30 mouse cellular contexts compared by ENCODE assay signal in genomic region chr17:64863817-64864216, GRCm38 (mm10). TPM values are rescaled to one million over a fixed set of nuclear protein-coding genes. Genes with fewer than 3 reads are reported as not detected.
DNase-seq lines count a peak whose midpoint lies in the region; ATAC-seq and TF ChIP-seq lines count a peak whose summit lies in the region.
"Had no signal": no experiment of that assay in that cellular context is flagged by ENCODE, and none has a peak within 500 bp of the region (broad histone marks: within the 10 kb centered on the region; RNA-seq: fewer than 3 reads in every experiment).

No protein-coding gene starts in this region.

- no peak for TF ChIP-seq CTCF in MEL (IDR thresholded peaks at IDR 0.05 in 2 of 3, conservative IDR thresholded peaks at IDR 0.05 in 1 of 3; ENCODE audit: control insufficient read depth in 1 of 3, insufficient read depth in 1 of 3, low read depth in 2 of 3, low read length in 3 of 3, poor library complexity in 1 of 3, severe bottlenecking in 1 of 3)

- 68% methylated on average over 4 of the region's 4 CpGs for WGBS in kidney, embryonic 14.5 days

- H3K9me3 ChIP-seq in kidney, embryonic 14.5 days (ENCODE audit: control insufficient read depth, low read length), result no peaks in the 10 kb centered on the region
- no peaks in the 10 kb centered on the region for H3K9me3 ChIP-seq in MEL (replicated peaks; ENCODE audit: insufficient read depth, low read length)
- H3K9me3 ChIP-seq: embryonic facial prominence, embryonic 13.5 days; embryonic facial prominence, embryonic 15.5 days; forebrain, embryonic 10.5 days; forebrain, embryonic 12.5 days had no signal

- TF ChIP-seq POLR2A in MEL (IDR thresholded peaks at IDR 0.05; ENCODE audit: control insufficient read depth in 1 of 2, insufficient read depth in 1 of 2, low read depth in 1 of 2, low read length in 2 of 2, poor library complexity in 1 of 2), result no peak

- DNase-seq in kidney, adult 9 months, result peak; percentile 18
- DNase-seq in kidney, postnatal 14 days, result peak; percentile 4
- DNase-seq in kidney, postnatal 25 days, result no peak
- peak; percentile 51 for DNase-seq in MEL (ENCODE audit: low read depth, low spot score)
- DNase-seq in adrenal gland, adult 8-10 months, result no peak
- DNase-seq: adrenal gland, postnatal 10 days; adrenal gland, postnatal 25 days; cerebellum, adult 11 months; cerebellum, adult 18-20 months; cerebellum, adult 8-10 months; cerebellum, adult 9-11 months; cerebellum, postnatal 36 days; embryo, embryonic 11 days had no signal

- H3K4me1 ChIP-seq in kidney, embryonic 14.5 days (ENCODE audit: control insufficient read depth, insufficient read depth, low read length), result no peaks in the 10 kb centered on the region
- peaks cover 15 to 24% of the 10 kb centered on the region in 2 experiments for H3K4me1 ChIP-seq in MEL (ENCODE audit: control insufficient read depth in 1 of 2, insufficient read depth in 2 of 2, low read length in 2 of 2)
- H3K4me1 ChIP-seq: embryonic facial prominence, embryonic 13.5 days; embryonic facial prominence, embryonic 15.5 days; forebrain, embryonic 10.5 days; forebrain, embryonic 12.5 days had no signal

- H3K27ac ChIP-seq in kidney, embryonic 14.5 days (ENCODE audit: low read depth, low read length), result no peak overlapping the region
- peak overlapping the region; percentile 11; the same call in 1 of the 2 replicates for H3K27ac ChIP-seq in MEL (ENCODE audit: control insufficient read depth, low read depth, low read length)
- H3K27ac ChIP-seq: embryonic facial prominence, embryonic 13.5 days; embryonic facial prominence, embryonic 15.5 days; forebrain, embryonic 10.5 days; forebrain, embryonic 12.5 days had no signal

- H3K9ac ChIP-seq in kidney, embryonic 14.5 days (ENCODE audit: low read depth, low read length), result no peak overlapping the region
- H3K9ac ChIP-seq in MEL (ENCODE audit: control insufficient read depth, low read depth, low read length, poor library complexity, severe bottlenecking), result no peak overlapping the region
- H3K9ac ChIP-seq: embryonic facial prominence, embryonic 13.5 days; embryonic facial prominence, embryonic 15.5 days; forebrain, embryonic 12.5 days had no signal

- H3K4me2 ChIP-seq in kidney, embryonic 14.5 days (replicated peaks; ENCODE audit: low read depth, low read length), result no peak overlapping the region
- H3K4me2 ChIP-seq: embryonic facial prominence, embryonic 13.5 days; embryonic facial prominence, embryonic 15.5 days; forebrain, embryonic 12.5 days had no signal

- ATAC-seq in kidney, embryonic 14.5 days (ENCODE audit: low FRiP score, low TSS enrichment), result no peak
- ATAC-seq: activated CD4-positive, CD25-positive, alpha-beta regulatory T cell, adult 4 months; forebrain, embryonic 14.5 days; forebrain, embryonic 16.5 days; Patski had no signal

- TF ChIP-seq RAD21 in MEL (IDR thresholded peaks at IDR 0.05; ENCODE audit: low read depth, low read length), result no peak

- no peaks in the 10 kb centered on the region for H3K79me2 ChIP-seq in MEL (ENCODE audit: control insufficient read depth, insufficient read depth, low read length, poor library complexity)

- H3K36me3 ChIP-seq in kidney, embryonic 14.5 days (ENCODE audit: control insufficient read depth, insufficient read depth, low read length), result no peaks in the 10 kb centered on the region
- H3K36me3 ChIP-seq in MEL (ENCODE audit: control insufficient read depth in 1 of 2, insufficient read depth in 2 of 2, low read length in 2 of 2), result peaks cover 0 to 32% of the 10 kb centered on the region in 2 experiments; a peak in 2 of 4 replicates
- H3K36me3 ChIP-seq: embryonic facial prominence, embryonic 13.5 days; embryonic facial prominence, embryonic 15.5 days; forebrain, embryonic 10.5 days; forebrain, embryonic 12.5 days had no signal

- H3K4me3 ChIP-seq in kidney, embryonic 14.5 days (ENCODE audit: low read length), result no peak overlapping the region
- no peak overlapping the region for H3K4me3 ChIP-seq in MEL (ENCODE audit: control insufficient read depth in 1 of 2, insufficient read depth in 1 of 2, low read depth in 2 of 2, low read length in 2 of 2)
- H3K4me3 ChIP-seq: embryonic facial prominence, embryonic 13.5 days; embryonic facial prominence, embryonic 15.5 days; erythroblast, embryonic 14.5 days; forebrain, embryonic 10.5 days; forebrain, embryonic 12.5 days had no signal

- TF ChIP-seq EP300 in MEL (IDR thresholded peaks at IDR 0.05; ENCODE audit: low read depth in 1 of 2, low read length in 2 of 2), result peak; percentile 65 to 75; a peak in 3 of 4 replicates

- H3K27me3 ChIP-seq in kidney, embryonic 14.5 days (ENCODE audit: control insufficient read depth, insufficient read depth, low read length), result no peaks in the 10 kb centered on the region
- no peaks in the 10 kb centered on the region for H3K27me3 ChIP-seq in MEL (ENCODE audit: control insufficient read depth in 1 of 2, insufficient read depth in 2 of 2, low read length in 2 of 2)
- H3K27me3 ChIP-seq: embryonic facial prominence, embryonic 13.5 days; embryonic facial prominence, embryonic 15.5 days; forebrain, embryonic 12.5 days had no signal

TF ChIP-seq in MEL, 35 proteins besides CTCF, POLR2A, EP300 and RAD21:
- peak; percentile 69; the same call in 1 of the 2 replicates for TF ChIP-seq TCF12 (IDR thresholded peaks at IDR 0.05; ENCODE audit: low read depth, low read length)
- 0 out of 2 replicates have a peak, but pooled peaks have one; percentile 36 for TF ChIP-seq ZNF384 (IDR thresholded peaks at IDR 0.05; ENCODE audit: low read depth, low read length)
- no peak for TF ChIP-seq ZC3H11A (IDR thresholded peaks at IDR 0.05; ENCODE audit: low read depth, low read length)
- TF ChIP-seq GATA1 (IDR thresholded peaks at IDR 0.05; ENCODE audit: low read depth, low read length), result peak; percentile 81
- TF ChIP-seq POLR2AphosphoS5 (IDR thresholded peaks at IDR 0.05; ENCODE audit: borderline replicate concordance, low read depth, low read length), result no peak

RNA-seq across cellular contexts. Expression of gene 4930583I09Rik, which starts 27.9 kb away (rescaled TPM):
- polyA plus RNA-seq in kidney, embryonic 14.5 days (2014; fragmentation: Nextera tagmentation; extraction: Ambion mirVana), result not detected in 2 replicates
- not detected in 2 replicates for total RNA-seq in MEL (2012; rRNA removed)
- not detected for polyA plus RNA-seq in MEL (2012; ENCODE audit: insufficient read depth in 1 of 2, insufficient read length in 2 of 2, low read depth in 1 of 2, low replicate concordance in 2 of 2, missing spikeins in 1 of 2)
- not detected for total RNA-seq in adrenal gland, adult 8-10 months (2022)
- total RNA-seq: adrenal gland, adult 18-20 months; adrenal gland, postnatal 10 days; adrenal gland, postnatal 25 days; adrenal gland, postnatal 4 days; common myeloid progenitor, adult 5-6 weeks; ES-E14 had no signal
- polyA plus RNA-seq: activated CD4-positive, CD25-positive, alpha-beta regulatory T cell, adult 4 months; brain, embryonic 14.5 days; C2C12; embryonic facial prominence, embryonic 11.5 days; embryonic facial prominence, embryonic 13.5 days; embryonic facial prominence, embryonic 15.5 days; erythroblast, embryonic 14.5 days; forebrain, embryonic 10.5 days; forebrain, embryonic 12.5 days; forebrain, embryonic 14.5 days; forebrain, embryonic 16.5 days; Patski had no signal

Comparison
In these comparisons a context has a peak if more than half of its experiments do, and no peak if none do; other contexts are left out.
1. DNase-seq: peak in kidney, adult 9 months (single experiment), kidney, postnatal 14 days (single experiment) and MEL (single experiment); none in kidney, postnatal 25 days (0 of 2) and adrenal gland, adult 8-10 months (single experiment).